Mouse (Mus musculus): ENCODE results near the gene Tgm5. TPM values are rescaled to one million over a fixed set of nuclear protein-coding genes. Genes with fewer than 3 reads are reported as not detected.
"Not testable (repeated sequence)": the region's sequence is repeated elsewhere in the genome, so short reads cannot be mapped to it uniquely, and the experiment has no call there.

Gene Tgm5
- polyA plus RNA-seq, 1 experiment, result 0.04 TPM

- DNase-seq (ENCODE audit: extremely low spot score in 1 of 2, low spot score in 1 of 2), result no peak
Measured at GRCm38 (mm10) chr2:121045653-121046052, 40.0 kb downstream of the Tgm5 start.

GRCm38 (mm10) chr2:121041098-121041497 is 44.5 kb downstream of the Tgm5 start:
- peak in 1 of 2 experiments; percentile 72 for DNase-seq (ENCODE audit: extremely low spot score in 1 of 2, low spot score in 1 of 2)

- DNase-seq (ENCODE audit: extremely low spot score in 1 of 2, low spot score in 1 of 2), result no peak
Measured at GRCm38 (mm10) chr2:121039382-121039781, 46.3 kb downstream of the Tgm5 start.

DNA sequence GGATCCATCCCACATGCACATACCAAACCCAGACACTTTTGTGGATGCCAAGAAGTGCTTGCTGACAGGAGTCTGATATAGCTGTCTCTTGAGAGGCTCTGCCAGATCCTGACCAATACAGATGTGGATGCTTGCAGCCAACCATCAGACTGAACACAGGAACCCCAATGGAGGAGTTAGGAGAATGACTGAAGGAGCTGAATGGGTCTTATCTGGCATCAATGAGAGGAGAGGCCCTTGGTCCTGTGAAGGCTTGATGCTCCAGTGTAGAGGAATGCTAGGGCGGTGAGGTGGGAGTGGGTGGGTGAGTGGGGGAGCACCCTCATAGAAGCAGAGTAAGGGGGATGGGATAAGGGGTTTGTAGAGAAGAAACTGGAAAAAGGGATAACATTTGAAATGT is 46.8 kb downstream of the Tgm5 start:
- DNase-seq (ENCODE audit: extremely low spot score in 1 of 2, low spot score in 1 of 2), result not testable (repeated sequence)

DNA sequence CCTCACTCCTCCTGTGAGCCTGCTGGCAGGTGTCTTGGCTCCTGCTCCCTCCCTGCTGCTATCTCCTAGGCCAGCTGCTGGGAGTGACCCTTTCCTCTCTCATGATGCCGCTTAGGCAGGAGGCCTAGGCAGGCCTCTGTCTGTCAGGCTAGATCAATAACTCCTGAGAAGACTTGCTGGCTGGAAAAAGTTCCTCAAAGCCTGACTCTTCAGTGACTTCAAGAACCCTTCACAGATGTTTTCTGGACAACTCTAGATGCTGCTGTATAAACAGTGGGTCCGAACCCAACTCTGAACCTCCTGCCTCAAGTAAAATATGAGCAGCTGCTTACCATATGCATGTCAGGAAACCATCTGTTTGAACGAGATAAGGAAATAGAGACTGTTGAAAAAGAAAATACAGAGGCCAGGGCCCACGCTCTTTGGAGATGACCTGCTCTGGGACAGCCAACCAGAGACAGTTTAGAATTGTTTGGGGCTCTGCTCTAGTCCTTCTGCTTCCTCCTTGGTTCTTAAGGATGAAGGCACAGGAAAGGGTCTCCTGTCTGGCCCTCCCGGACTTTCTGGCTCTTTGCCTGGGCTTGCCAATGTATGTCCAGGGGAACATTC is 48.8 kb downstream of the Tgm5 start, which contains the start of gene Epb42:
Epb42 (minus strand) TSS at position 340 of the 609 bp plus-strand sequence.
- DNase-seq (ENCODE audit: extremely low spot score in 1 of 2, low spot score in 1 of 2), result no peak

DNA sequence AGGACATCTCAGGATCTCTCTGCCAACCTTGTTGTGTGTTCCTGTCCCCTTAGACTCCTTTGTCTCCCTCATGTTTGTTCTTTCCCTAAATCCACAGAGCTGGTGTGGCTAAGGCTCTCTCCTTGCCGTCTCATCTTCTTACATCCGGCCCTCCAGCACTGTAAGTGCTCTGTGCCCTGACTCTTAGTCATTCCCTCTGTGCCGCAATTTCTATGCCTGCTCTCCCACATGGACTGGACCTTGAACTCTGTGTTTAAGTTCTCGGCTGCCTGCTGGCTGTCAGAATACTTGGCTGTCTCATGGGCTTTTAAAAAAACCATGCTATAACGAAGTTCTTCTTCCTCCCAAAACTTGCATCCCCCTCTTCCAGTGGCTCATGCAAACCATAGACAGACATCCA is 62.7 kb downstream of the Tgm5 start:
- no peak for DNase-seq (ENCODE audit: extremely low spot score in 1 of 2, low spot score in 1 of 2)

GRCm38 (mm10) chr2:121017151-121017550 is 68.5 kb downstream of the Tgm5 start:
- DNase-seq (ENCODE audit: extremely low spot score in 1 of 2, low spot score in 1 of 2), result no peak

- DNase-seq (ENCODE audit: extremely low spot score in 1 of 2, low spot score in 1 of 2), result no peak
Measured at GRCm38 (mm10) chr2:121016226-121016625, 69.4 kb downstream of the Tgm5 start.

- no peak for DNase-seq (ENCODE audit: extremely low spot score in 1 of 2, low spot score in 1 of 2)
Measured at GRCm38 (mm10) chr2:121015507-121015906, 70.1 kb downstream of the Tgm5 start.

- DNase-seq (ENCODE audit: extremely low spot score in 1 of 2, low spot score in 1 of 2), result no peak
Measured at GRCm38 (mm10) chr2:121012676-121013075, 73.0 kb downstream of the Tgm5 start.

GRCm38 (mm10) chr2:121009071-121009677 is 76.5 kb downstream of the Tgm5 start:
- no peak for DNase-seq (ENCODE audit: extremely low spot score in 1 of 2, low spot score in 1 of 2)

DNA sequence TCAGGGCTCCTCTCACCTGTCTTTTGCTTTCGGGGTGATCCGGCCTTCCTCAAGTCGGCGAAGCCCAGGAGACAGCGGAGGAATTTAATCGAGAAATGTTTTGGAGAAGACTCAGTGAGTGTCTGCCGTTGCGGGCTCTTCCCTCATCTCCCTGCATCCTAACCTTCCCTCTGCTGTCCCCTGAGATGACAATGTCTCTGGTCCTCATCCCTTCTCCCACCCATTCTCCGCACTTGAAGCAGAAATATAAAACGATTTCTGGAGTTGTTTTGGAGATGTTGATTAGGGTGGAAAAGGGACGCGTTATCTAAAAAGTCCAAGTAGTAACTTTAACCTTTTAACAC is 77.0 kb downstream of the Tgm5 start:
- no peak for DNase-seq (ENCODE audit: extremely low spot score in 1 of 2, low spot score in 1 of 2)

- DNase-seq (ENCODE audit: extremely low spot score in 1 of 2, low spot score in 1 of 2), result peak; percentile 72 to 89
Measured at GRCm38 (mm10) chr2:121007925-121008663, 77.5 kb downstream of the Tgm5 start, which contains the start of gene Ccndbp1. TSS of gene Ccndbp1 (plus strand) at chr2:121008403.

- DNase-seq (ENCODE audit: extremely low spot score in 1 of 2, low spot score in 1 of 2), result no peak
Measured at GRCm38 (mm10) chr2:121006986-121007385, 78.7 kb downstream of the Tgm5 start.

DNA sequence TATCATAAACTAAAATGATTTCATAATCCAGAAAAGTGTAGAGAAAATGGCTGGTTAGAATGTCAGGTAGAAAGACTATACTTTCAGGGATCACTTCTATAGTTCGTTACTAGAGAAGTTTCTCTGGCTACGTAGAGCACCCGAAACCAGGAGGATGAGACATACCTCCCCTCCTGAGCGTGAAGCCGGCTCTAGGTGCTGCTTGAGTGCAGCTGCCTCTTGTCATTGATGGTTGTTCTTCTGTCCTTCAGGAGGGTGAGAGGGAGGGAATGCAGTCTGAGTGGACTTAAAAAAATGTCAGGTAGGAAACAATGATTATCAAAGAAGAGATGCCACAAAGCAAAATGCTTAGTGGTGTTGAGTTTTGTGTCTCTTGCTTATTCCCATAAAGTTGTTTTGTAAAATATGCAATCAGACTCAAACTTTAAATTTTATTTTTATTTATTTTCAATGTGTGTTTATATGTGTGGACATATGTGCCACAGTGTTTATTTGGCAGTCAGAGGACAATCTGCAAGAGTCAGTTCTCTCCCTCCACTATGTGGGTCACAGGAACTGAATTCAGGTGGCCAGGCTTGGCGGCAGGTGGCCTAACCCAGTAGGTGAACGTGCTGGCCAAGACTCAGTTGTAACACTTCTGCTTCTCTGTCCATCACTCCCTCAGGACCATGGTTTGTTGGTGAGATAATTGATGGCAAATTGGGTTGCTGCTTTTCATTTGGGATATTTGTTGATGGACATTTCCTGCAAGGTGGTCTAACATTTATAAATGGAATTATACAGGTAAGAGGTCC is 81.4 kb downstream of the Tgm5 start:
- no peak for DNase-seq (ENCODE audit: extremely low spot score in 1 of 2, low spot score in 1 of 2)

DNA sequence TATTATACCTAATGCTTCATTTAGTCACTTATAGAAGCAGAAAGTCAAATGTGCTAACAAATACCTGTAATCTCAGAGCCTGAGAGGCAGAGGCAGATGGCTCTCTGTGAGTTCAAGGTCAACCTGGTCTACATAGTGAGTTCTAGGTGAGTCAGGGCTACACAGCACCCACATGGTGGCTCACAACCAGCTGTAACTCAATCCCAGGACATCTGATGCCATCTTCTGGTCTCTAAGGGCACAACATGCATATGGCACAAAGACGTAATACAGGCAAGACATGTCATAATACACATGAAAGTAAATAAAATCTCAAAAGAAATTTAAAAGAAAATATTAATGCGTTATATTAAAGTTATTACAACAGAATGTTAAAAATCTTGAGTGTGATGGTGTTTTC is 82.1 kb downstream of the Tgm5 start:
- DNase-seq (ENCODE audit: extremely low spot score in 1 of 2, low spot score in 1 of 2), result peak in 1 of 2 experiments; percentile 9

DNA sequence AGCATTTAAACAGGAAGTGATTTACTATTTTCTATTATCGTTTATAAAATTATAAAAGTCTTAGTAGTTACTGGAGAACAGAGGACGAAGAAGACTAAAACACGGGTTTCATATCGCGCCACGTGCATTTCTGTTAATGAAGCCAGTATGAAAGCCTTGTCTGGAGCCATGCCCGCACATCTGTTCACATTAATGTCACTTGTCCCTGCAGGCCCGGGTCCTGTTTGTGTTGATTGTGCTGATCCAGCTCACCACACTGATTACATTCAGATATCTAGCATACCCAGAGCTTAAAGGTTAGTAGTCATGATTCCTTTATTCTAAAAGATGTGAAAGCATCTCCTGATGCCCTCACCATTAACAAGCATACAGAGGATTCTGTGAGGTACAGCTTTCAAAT is 86.8 kb downstream of the Tgm5 start:
- DNase-seq (ENCODE audit: extremely low spot score in 1 of 2, low spot score in 1 of 2), result no peak

DNA sequence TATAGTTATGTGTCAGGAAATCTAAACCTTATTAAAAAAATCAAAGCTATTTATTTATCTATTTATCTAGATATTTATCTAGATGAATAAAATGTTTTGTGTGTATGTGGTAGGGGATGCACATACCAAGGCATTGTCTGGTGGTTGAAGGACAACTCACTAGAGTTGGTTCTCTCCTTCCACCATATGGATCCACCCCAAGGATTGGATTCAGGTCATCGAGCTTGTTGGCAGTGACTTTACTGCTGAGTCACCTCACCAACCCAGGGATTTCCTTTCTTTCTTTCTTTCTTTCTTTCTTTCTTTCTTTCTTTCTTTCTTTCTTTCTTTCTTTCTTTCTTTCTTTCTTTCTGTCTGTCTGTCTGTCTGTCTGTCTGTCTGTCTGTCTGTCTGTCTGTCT is 89.0 kb downstream of the Tgm5 start:
- DNase-seq (ENCODE audit: extremely low spot score in 1 of 2, low spot score in 1 of 2), result not testable (repeated sequence)
